Mouse (Mus musculus) liver, postnatal 0 days (tissue): Measurements from ENCODE around the gene Grik4.

ENCODE experiments used
- CTCF ChIP-seq: sonication (generic); IDR thresholded peaks from 2 replicates; pipeline ENCODE4 v1.5.1; 2016; ENCODE audit warnings: antibody characterized with exemption, low read depth
- EP300 ChIP-seq: IDR thresholded peaks from 2 replicates; pipeline ENCODE4 v1.6.1; 2016; ENCODE audit warnings: antibody characterized with exemption, low read depth, mild to moderate bottlenecking

DNA sequence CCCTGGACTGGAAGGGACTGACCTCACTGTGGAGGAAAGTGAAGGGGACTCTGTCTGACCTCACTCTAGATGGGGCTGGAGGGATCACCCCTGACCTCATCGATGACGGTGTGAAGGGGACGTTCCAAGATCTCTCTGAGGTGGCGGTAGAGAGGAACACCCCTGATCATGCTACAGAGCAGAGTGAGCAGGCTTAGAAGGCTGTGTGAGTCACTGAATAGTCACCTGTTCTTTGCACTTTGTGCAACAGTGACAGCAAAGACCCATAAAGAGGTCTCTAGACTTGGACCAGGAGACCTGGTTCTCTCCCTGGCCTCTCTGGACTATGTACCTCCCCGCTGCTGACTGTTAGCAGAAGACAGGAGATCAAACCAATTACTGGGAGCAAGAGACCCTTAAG is 217.1 kb downstream of the Grik4 start:
- TF ChIP-seq CTCF (no peak), EP300 (no peak)
